Mouse (Mus musculus): ENCODE measurements around the gene Plxnc1. TPM values are rescaled to one million over a fixed set of nuclear protein-coding genes. Genes with fewer than 3 reads are reported as not detected.

The Plxnc1 gene
- polyA plus RNA-seq, 1 experiment, result 1.5 TPM

GRCm38 (mm10) chr10:94844692-94845091 lies 99.9 kb downstream of the Plxnc1 start:
- Histone ChIP-seq H3K27ac (ENCODE audit: insufficient read depth, low read depth, low read length) (no peak overlapping the region), H3K4me3 (ENCODE audit: insufficient read depth, low read depth, low read length) (no peak overlapping the region), H3K27me3 (replicated peaks; ENCODE audit: control insufficient read depth, insufficient read depth, low read length) (no peaks in the 10 kb centered on the region), H3K4me1 (ENCODE audit: control insufficient read depth, insufficient read depth, low read length) (no peaks in the 10 kb centered on the region), H3K36me3 (ENCODE audit: control insufficient read depth, insufficient read depth, low read length) (no peaks in the 10 kb centered on the region)
- TF ChIP-seq CTCF (conservative IDR thresholded peaks at IDR 0.05; ENCODE audit: insufficient read depth, insufficient read length, low read depth, low read length), result no peak
- TF ChIP-seq POLR2A (IDR thresholded peaks at IDR 0.05; ENCODE audit: low read depth, low read length), result no peak
- DNase-seq, result no peak
- 84% methylated on average over 6 of the region's 6 CpGs for WGBS

- H3K4me1 ChIP-seq (ENCODE audit: control insufficient read depth, insufficient read depth, low read length), result no peaks in the 10 kb centered on the region
- WGBS, result 81% methylated on average over 9 of the region's 9 CpGs
- no peak overlapping the region for H3K27ac ChIP-seq (ENCODE audit: insufficient read depth, low read depth, low read length)
- no peaks in the 10 kb centered on the region for H3K36me3 ChIP-seq (ENCODE audit: control insufficient read depth, insufficient read depth, low read length)
- no peaks in the 10 kb centered on the region for H3K27me3 ChIP-seq (replicated peaks; ENCODE audit: control insufficient read depth, insufficient read depth, low read length)
- TF ChIP-seq CTCF (conservative IDR thresholded peaks at IDR 0.05; ENCODE audit: insufficient read depth, insufficient read length, low read depth, low read length), result no peak
- TF ChIP-seq POLR2A (IDR thresholded peaks at IDR 0.05; ENCODE audit: low read depth, low read length), result no peak
- no peak overlapping the region for H3K4me3 ChIP-seq (ENCODE audit: insufficient read depth, low read depth, low read length)
- DNase-seq, result no peak
Observed at GRCm38 (mm10) chr10:94835874-94836273, 108.8 kb downstream of the Plxnc1 start.

- peak; percentile 77 for DNase-seq
- Histone ChIP-seq H3K4me3 (ENCODE audit: insufficient read depth, low read depth, low read length) (peak overlapping the region; percentile 49), H3K27ac (ENCODE audit: insufficient read depth, low read depth, low read length) (0 out of 2 replicates have a peak overlapping the region, but pooled peaks have one; percentile 12), H3K27me3 (replicated peaks; ENCODE audit: control insufficient read depth, insufficient read depth, low read length) (no peaks in the 10 kb centered on the region), H3K4me1 (ENCODE audit: control insufficient read depth, insufficient read depth, low read length) (no peaks in the 10 kb centered on the region), H3K36me3 (ENCODE audit: control insufficient read depth, insufficient read depth, low read length) (no peaks in the 10 kb centered on the region)
- TF ChIP-seq CTCF (conservative IDR thresholded peaks at IDR 0.05; ENCODE audit: insufficient read depth, insufficient read length, low read depth, low read length) (no peak), POLR2A (IDR thresholded peaks at IDR 0.05; ENCODE audit: low read depth, low read length) (no peak)
- 25% methylated on average over 6 of the region's 6 CpGs for WGBS
Observed at GRCm38 (mm10) chr10:94829407-94829806, 115.2 kb downstream of the Plxnc1 start.

- no peak overlapping the region for H3K27ac ChIP-seq (ENCODE audit: insufficient read depth, low read depth, low read length)
- WGBS, result 91% methylated on average over 7 of the region's 7 CpGs
Observed at GRCm38 (mm10) chr10:94828734-94829230, 115.9 kb downstream of the Plxnc1 start.

GRCm38 (mm10) chr10:94827890-94828733 lies 116.5 kb downstream of the Plxnc1 start:
- TF ChIP-seq POLR2A (IDR thresholded peaks at IDR 0.05; ENCODE audit: low read depth, low read length) (no peak), CTCF (conservative IDR thresholded peaks at IDR 0.05; ENCODE audit: insufficient read depth, insufficient read length, low read depth, low read length) (no peak)
- H3K4me3 ChIP-seq (ENCODE audit: insufficient read depth, low read depth, low read length), result no peak overlapping the region
- H3K27me3 ChIP-seq (replicated peaks; ENCODE audit: control insufficient read depth, insufficient read depth, low read length), result no peaks in the 10 kb centered on the region
- no peak overlapping the region for H3K27ac ChIP-seq (ENCODE audit: insufficient read depth, low read depth, low read length)
- WGBS, result 83% methylated on average over 14 of the region's 14 CpGs
- H3K4me1 ChIP-seq (ENCODE audit: control insufficient read depth, insufficient read depth, low read length), result no peaks in the 10 kb centered on the region
- no peaks in the 10 kb centered on the region for H3K36me3 ChIP-seq (ENCODE audit: control insufficient read depth, insufficient read depth, low read length)
- DNase-seq, result no peak

More at GRCm38 (mm10) chr10:94828734-94829230, 115.9 kb downstream of the Plxnc1 start:
- TF ChIP-seq POLR2A (IDR thresholded peaks at IDR 0.05; ENCODE audit: low read depth, low read length), result no peak
- Histone ChIP-seq H3K4me3 (ENCODE audit: insufficient read depth, low read depth, low read length) (no peak overlapping the region), H3K4me1 (ENCODE audit: control insufficient read depth, insufficient read depth, low read length) (no peaks in the 10 kb centered on the region), H3K36me3 (ENCODE audit: control insufficient read depth, insufficient read depth, low read length) (no peaks in the 10 kb centered on the region), H3K27me3 (replicated peaks; ENCODE audit: control insufficient read depth, insufficient read depth, low read length) (no peaks in the 10 kb centered on the region)
- DNase-seq, result no peak

- Histone ChIP-seq H3K4me1 (ENCODE audit: control insufficient read depth, insufficient read depth, low read length) (no peaks in the 10 kb centered on the region), H3K4me3 (ENCODE audit: insufficient read depth, low read depth, low read length) (no peak overlapping the region), H3K36me3 (ENCODE audit: control insufficient read depth, insufficient read depth, low read length) (no peaks in the 10 kb centered on the region), H3K27me3 (replicated peaks; ENCODE audit: control insufficient read depth, insufficient read depth, low read length) (no peaks in the 10 kb centered on the region), H3K27ac (ENCODE audit: insufficient read depth, low read depth, low read length) (no peak overlapping the region)
- WGBS, result 86% methylated on average over 10 of the region's 10 CpGs
- DNase-seq, result no peak
- no peak for TF ChIP-seq POLR2A (IDR thresholded peaks at IDR 0.05; ENCODE audit: low read depth, low read length)
- TF ChIP-seq CTCF (conservative IDR thresholded peaks at IDR 0.05; ENCODE audit: insufficient read depth, insufficient read length, low read depth, low read length), result no peak
Observed at GRCm38 (mm10) chr10:94827325-94827724, 117.3 kb downstream of the Plxnc1 start.

- TF ChIP-seq POLR2A (IDR thresholded peaks at IDR 0.05; ENCODE audit: low read depth, low read length), result no peak
- no peak for TF ChIP-seq CTCF (conservative IDR thresholded peaks at IDR 0.05; ENCODE audit: insufficient read depth, insufficient read length, low read depth, low read length)
- Histone ChIP-seq H3K27me3 (replicated peaks; ENCODE audit: control insufficient read depth, insufficient read depth, low read length) (no peaks in the 10 kb centered on the region), H3K4me3 (ENCODE audit: insufficient read depth, low read depth, low read length) (no peak overlapping the region), H3K36me3 (ENCODE audit: control insufficient read depth, insufficient read depth, low read length) (no peaks in the 10 kb centered on the region), H3K27ac (ENCODE audit: insufficient read depth, low read depth, low read length) (no peak overlapping the region), H3K4me1 (ENCODE audit: control insufficient read depth, insufficient read depth, low read length) (no peaks in the 10 kb centered on the region)
- 77% methylated on average over 12 of the region's 12 CpGs for WGBS
- no peak for DNase-seq
Observed at GRCm38 (mm10) chr10:94826436-94826835, 118.2 kb downstream of the Plxnc1 start.

Data from kidney, adult 2 months (tissue).